Mouse (Mus musculus): ENCODE data around the gene Foxo3. TPM values are rescaled to one million over a fixed set of nuclear protein-coding genes. Genes with fewer than 3 reads are reported as not detected.

Foxo3 gene
- polyA plus RNA-seq (2012): 72.5 and 99.0 TPM in 2 replicates

- TF ChIP-seq GATA1 (IDR thresholded peaks at IDR 0.05; ENCODE audit: low read length): no peak
These were observed at the start of gene Foxo3 for GRCm38 (mm10) chr10:42276507-42277345. Foxo3 (minus strand) TSS chr10:42276755.

- no peak for TF ChIP-seq GATA1 (IDR thresholded peaks at IDR 0.05; ENCODE audit: low read length)
These were observed 48.8 kb upstream of the Foxo3 start for GRCm38 (mm10) chr10:42325305-42325704.

- TF ChIP-seq GATA1 (IDR thresholded peaks at IDR 0.05; ENCODE audit: low read length): no peak
These were observed 47.4 kb upstream of the Foxo3 start for GRCm38 (mm10) chr10:42323978-42324377.

GRCm38 (mm10) chr10:42313222-42313786, 36.7 kb upstream of the Foxo3 start:
- no peak for TF ChIP-seq GATA1 (IDR thresholded peaks at IDR 0.05; ENCODE audit: low read length)

GRCm38 (mm10) chr10:42312557-42312956, 36.0 kb upstream of the Foxo3 start:
- TF ChIP-seq GATA1 (IDR thresholded peaks at IDR 0.05; ENCODE audit: low read length): no peak

GRCm38 (mm10) chr10:42308687-42308987, 32.1 kb upstream of the Foxo3 start:
- no peak for TF ChIP-seq GATA1 (IDR thresholded peaks at IDR 0.05; ENCODE audit: low read length)

- no peak for TF ChIP-seq GATA1 (IDR thresholded peaks at IDR 0.05; ENCODE audit: low read length)
These were observed 31.6 kb upstream of the Foxo3 start for GRCm38 (mm10) chr10:42307980-42308686.

- TF ChIP-seq GATA1 (IDR thresholded peaks at IDR 0.05; ENCODE audit: low read length): no peak
These were observed 29.9 kb upstream of the Foxo3 start for GRCm38 (mm10) chr10:42306422-42306821.

GRCm38 (mm10) chr10:42300805-42301204, 24.2 kb upstream of the Foxo3 start:
- no peak for TF ChIP-seq GATA1 (IDR thresholded peaks at IDR 0.05; ENCODE audit: low read length)

GRCm38 (mm10) chr10:42299967-42300366, 23.4 kb upstream of the Foxo3 start:
- TF ChIP-seq GATA1 (IDR thresholded peaks at IDR 0.05; ENCODE audit: low read length): no peak

- TF ChIP-seq GATA1 (IDR thresholded peaks at IDR 0.05; ENCODE audit: low read length): no peak
These were observed 22.9 kb upstream of the Foxo3 start for GRCm38 (mm10) chr10:42299426-42299825.

- TF ChIP-seq GATA1 (IDR thresholded peaks at IDR 0.05; ENCODE audit: low read length): no peak
These were observed 21.4 kb upstream of the Foxo3 start for GRCm38 (mm10) chr10:42297954-42298353.

GRCm38 (mm10) chr10:42297109-42297508, 20.6 kb upstream of the Foxo3 start:
- TF ChIP-seq GATA1 (IDR thresholded peaks at IDR 0.05; ENCODE audit: low read length): no peak

- no peak for TF ChIP-seq GATA1 (IDR thresholded peaks at IDR 0.05; ENCODE audit: low read length)
These were observed 20.0 kb upstream of the Foxo3 start for GRCm38 (mm10) chr10:42296559-42296958.

GRCm38 (mm10) chr10:42295028-42295427, 18.5 kb upstream of the Foxo3 start:
- no peak for TF ChIP-seq GATA1 (IDR thresholded peaks at IDR 0.05; ENCODE audit: low read length)

GRCm38 (mm10) chr10:42294392-42294791, 17.8 kb upstream of the Foxo3 start:
- no peak for TF ChIP-seq GATA1 (IDR thresholded peaks at IDR 0.05; ENCODE audit: low read length)
